Mouse (Mus musculus): ENCODE data around the gene Zfp423.

DNA sequence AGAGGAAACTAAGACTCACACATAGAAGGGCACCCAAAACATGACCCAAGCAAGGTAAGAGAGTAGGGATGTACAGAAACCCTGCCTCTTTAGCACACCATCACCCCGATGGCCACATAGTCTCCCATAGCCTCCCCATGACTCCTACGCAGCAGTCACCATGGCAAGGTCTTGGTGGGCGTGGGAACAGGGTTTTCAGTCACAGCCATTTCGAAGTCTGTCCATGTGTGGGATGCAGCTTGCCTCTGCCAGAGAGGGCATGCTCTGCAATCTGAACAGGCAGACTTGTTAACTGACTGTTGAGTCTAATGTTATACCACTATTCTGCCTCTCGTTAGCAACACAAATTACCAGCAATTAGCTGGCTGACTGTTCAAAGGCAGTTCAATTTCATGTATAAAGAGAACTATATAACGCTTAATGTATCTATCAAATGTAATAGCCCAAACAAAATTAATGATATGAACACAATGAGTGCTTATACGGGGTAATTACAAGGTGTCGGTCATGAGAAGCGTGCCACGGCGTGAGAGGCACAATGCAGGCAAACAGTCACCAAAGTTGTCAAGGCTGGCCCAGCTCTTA lies 218.4 kb downstream of the Zfp423 start:
- TF ChIP-seq POLR2A (IDR thresholded peaks at IDR 0.05; ENCODE audit: borderline replicate concordance, insufficient read depth, low read length): no peak
- TF ChIP-seq CTCF (IDR thresholded peaks at IDR 0.05; ENCODE audit: borderline replicate concordance, insufficient read depth, low read depth, low read length): no peak

All from cerebellum, adult 2 months (tissue).